24 mouse cellular contexts compared by ENCODE assay signal in genomic region chr4:131023601-131024000, GRCm38 (mm10).
A peak's percentile ranks its signal among the peaks of the same experiment; 100 is the strongest.
DNase-seq lines count a peak whose midpoint lies in the region; ATAC-seq lines count a peak whose summit lies in the region.
"Had no signal": no experiment of that assay in that cellular context is flagged by ENCODE, and none has a peak within 500 bp of the region (broad histone marks: within the 10 kb centered on the region; RNA-seq: fewer than 3 reads in every experiment).

No protein-coding gene starts in this region.

- H3K27me3 ChIP-seq in neural tube, embryonic 11.5 days (ENCODE audit: control insufficient read depth, insufficient read depth, low read length) = no peaks in the 10 kb centered on the region
- no peaks in the 10 kb centered on the region for H3K27me3 ChIP-seq in neural tube, embryonic 15.5 days (replicated peaks)
- H3K27me3 ChIP-seq in embryonic facial prominence, embryonic 10.5 days (replicated peaks; ENCODE audit: low read depth, poor library complexity, severe bottlenecking) = no peaks in the 10 kb centered on the region
- H3K27me3 ChIP-seq in hindbrain, embryonic 16.5 days (replicated peaks; ENCODE audit: control insufficient read depth, insufficient read depth, low read length) = no peaks in the 10 kb centered on the region
- H3K27me3 ChIP-seq: embryonic facial prominence, embryonic 15.5 days; limb, embryonic 15.5 days; liver, embryonic 15.5 days had no signal

- H3K4me1 ChIP-seq in neural tube, embryonic 11.5 days (ENCODE audit: control insufficient read depth, insufficient read depth, low read length) = no peaks in the 10 kb centered on the region
- H3K4me1 ChIP-seq in neural tube, embryonic 15.5 days = peaks cover 9% of the 10 kb centered on the region
- H3K4me1 ChIP-seq in embryonic facial prominence, embryonic 10.5 days = no peaks in the 10 kb centered on the region
- H3K4me1 ChIP-seq in hindbrain, embryonic 16.5 days (ENCODE audit: control insufficient read depth, insufficient read depth, low read depth, low read length) = no peaks in the 10 kb centered on the region
- H3K4me1 ChIP-seq: embryonic facial prominence, embryonic 15.5 days; limb, embryonic 15.5 days; liver, embryonic 15.5 days had no signal

- no peak overlapping the region for H3K9ac ChIP-seq in neural tube, embryonic 11.5 days (ENCODE audit: low read length)
- no peak overlapping the region for H3K9ac ChIP-seq in neural tube, embryonic 15.5 days (replicated peaks)
- H3K9ac ChIP-seq in hindbrain, embryonic 16.5 days (ENCODE audit: low read depth, low read length) = no peak overlapping the region
- H3K9ac ChIP-seq: embryonic facial prominence, embryonic 15.5 days; forebrain, postnatal 0 days; limb, embryonic 15.5 days; liver, embryonic 15.5 days had no signal

- H3K9me3 ChIP-seq in neural tube, embryonic 11.5 days (ENCODE audit: control insufficient read depth, low read length) = no peaks in the 10 kb centered on the region
- H3K9me3 ChIP-seq in neural tube, embryonic 15.5 days (replicated peaks) = no peaks in the 10 kb centered on the region
- H3K9me3 ChIP-seq in embryonic facial prominence, embryonic 10.5 days = no peaks in the 10 kb centered on the region
- H3K9me3 ChIP-seq in hindbrain, embryonic 16.5 days (ENCODE audit: control insufficient read depth, low read length) = no peaks in the 10 kb centered on the region; the same call in 1 of the 2 replicates
- H3K9me3 ChIP-seq: embryonic facial prominence, embryonic 15.5 days; limb, embryonic 15.5 days; liver, embryonic 15.5 days had no signal

- H3K4me3 ChIP-seq in neural tube, embryonic 11.5 days (ENCODE audit: low read depth, low read length) = no peak overlapping the region
- no peak overlapping the region for H3K4me3 ChIP-seq in neural tube, embryonic 15.5 days (replicated peaks)
- no peak overlapping the region for H3K4me3 ChIP-seq in embryonic facial prominence, embryonic 10.5 days
- no peak overlapping the region for H3K4me3 ChIP-seq in hindbrain, embryonic 16.5 days (ENCODE audit: low read length)
- H3K4me3 ChIP-seq: embryonic facial prominence, embryonic 15.5 days; gastrocnemius, adult 2 months; layer of hippocampus, adult 2 months; limb, embryonic 15.5 days; liver, embryonic 15.5 days had no signal

- WGBS in neural tube, embryonic 11.5 days = 58% methylated on average over 6 of the region's 6 CpGs
- WGBS in neural tube, embryonic 15.5 days = 55% methylated on average over 6 of the region's 6 CpGs
- 48% methylated on average over 6 of the region's 6 CpGs for WGBS in embryonic facial prominence, embryonic 10.5 days
- WGBS in hindbrain, embryonic 16.5 days = 58% methylated on average over 6 of the region's 6 CpGs

- H3K36me3 ChIP-seq in neural tube, embryonic 11.5 days (ENCODE audit: control insufficient read depth, insufficient read depth, low read length) = no peaks in the 10 kb centered on the region
- H3K36me3 ChIP-seq in neural tube, embryonic 15.5 days = no peaks in the 10 kb centered on the region
- no peaks in the 10 kb centered on the region for H3K36me3 ChIP-seq in embryonic facial prominence, embryonic 10.5 days (replicated peaks)
- no peaks in the 10 kb centered on the region for H3K36me3 ChIP-seq in hindbrain, embryonic 16.5 days (ENCODE audit: control insufficient read depth, insufficient read depth, low read length)
- H3K36me3 ChIP-seq: embryonic facial prominence, embryonic 15.5 days; limb, embryonic 15.5 days; liver, embryonic 15.5 days had no signal

- ATAC-seq in CD4-positive, CD25-positive, alpha-beta regulatory T cell, adult 4 months = no peak
- no peak for ATAC-seq in neural tube, embryonic 11.5 days (ENCODE audit: insufficient read depth, low FRiP score, low TSS enrichment)
- ATAC-seq in neural tube, embryonic 15.5 days (ENCODE audit: low FRiP score) = no peak
- ATAC-seq in hindbrain, embryonic 16.5 days = no peak
- ATAC-seq: activated CD4-positive, CD25-positive, alpha-beta regulatory T cell, adult 4 months; forebrain, postnatal 0 days; intestine, postnatal 0 days had no signal

- H3K27ac ChIP-seq in neural tube, embryonic 11.5 days (ENCODE audit: low read depth, low read length) = no peak overlapping the region
- H3K27ac ChIP-seq in neural tube, embryonic 15.5 days (replicated peaks) = no peak overlapping the region
- no peak overlapping the region for H3K27ac ChIP-seq in embryonic facial prominence, embryonic 10.5 days (replicated peaks)
- H3K27ac ChIP-seq in hindbrain, embryonic 16.5 days (ENCODE audit: low read depth, low read length) = no peak overlapping the region
- H3K27ac ChIP-seq: embryonic facial prominence, embryonic 15.5 days; gastrocnemius, adult 2 months; layer of hippocampus, adult 2 months; limb, embryonic 15.5 days; liver, embryonic 15.5 days had no signal

- DNase-seq in CD4-positive, CD25-positive, alpha-beta regulatory T cell, adult 2 months (ENCODE audit: low read depth, low spot score) = peak; percentile 3
- peak; percentile 28 for DNase-seq in neural tube, embryonic 11.5 days (ENCODE audit: low spot score)
- DNase-seq in embryonic facial prominence, embryonic 10.5 days (ENCODE audit: low spot score) = peak; percentile 38
- no peak for DNase-seq in layer of hippocampus, adult 18-20 months (ENCODE audit: low spot score in 2 of 2)
- no peak for DNase-seq in right cerebral cortex, postnatal 25 days
- DNase-seq: adrenal gland, postnatal 14 days; cerebellum, adult 11-12 months; forebrain, postnatal 0 days; gastrocnemius, adult 2 months; heart, postnatal 10 days; lung, postnatal 10 days; midbrain, embryonic 14.5 days; right cerebral cortex, adult 18-20 months; thymus, postnatal 36 days had no signal

- H3K4me2 ChIP-seq in neural tube, embryonic 11.5 days (ENCODE audit: low read depth) = no peak overlapping the region
- no peak overlapping the region for H3K4me2 ChIP-seq in neural tube, embryonic 15.5 days
- H3K4me2 ChIP-seq in hindbrain, embryonic 16.5 days (ENCODE audit: low read length) = no peak overlapping the region
- H3K4me2 ChIP-seq: embryonic facial prominence, embryonic 15.5 days; heart, embryonic 11.5 days; limb, embryonic 15.5 days; liver, embryonic 15.5 days had no signal

Comparison
In these comparisons a context has a peak if more than half of its experiments do, and no peak if none do; other contexts are left out.
1. DNase-seq: peak in CD4-positive, CD25-positive, alpha-beta regulatory T cell, adult 2 months (single experiment), neural tube, embryonic 11.5 days (single experiment) and embryonic facial prominence, embryonic 10.5 days (single experiment); none in layer of hippocampus, adult 18-20 months (0 of 2) and right cerebral cortex, postnatal 25 days (single experiment).